Mouse (Mus musculus) kidney, embryonic 14.5 days (tissue): ENCODE measurements around the gene Kcna6. TPM values are rescaled to one million over a fixed set of nuclear protein-coding genes. Genes with fewer than 3 reads are reported as not detected.

Source experiments
- ATAC-seq: fragments of 200-750 bp; cut with Nextera tagmentation; 2 replicates; pipeline ENCODE4 v1.8.0; 2017; ENCODE audit warnings: moderate number of reproducible peaks, mild to moderate bottlenecking, moderate TSS enrichment, moderate library complexity; ENCODE audit not compliant: low FRiP score, low TSS enrichment
- H3K27ac ChIP-seq: fragments of 300-500 bp; sonication (generic); 2 replicates; pipeline ENCODE4 v1.5.1; 2014; ENCODE audit warnings: low read depth, mild to moderate bottlenecking, low read length, moderate library complexity, mixed read lengths
- H3K27me3 ChIP-seq: fragments of 300-500 bp; sonication (generic); 2 replicates; pipeline ENCODE4 v1.6.1; 2014; ENCODE audit warnings: mild to moderate bottlenecking, low read length; ENCODE audit not compliant: control insufficient read depth, insufficient read depth
- H3K36me3 ChIP-seq: fragments of 300-500 bp; sonication (generic); 2 replicates; pipeline ENCODE4 v1.6.1; 2014; ENCODE audit warnings: low read length, mixed read lengths; ENCODE audit not compliant: control insufficient read depth, insufficient read depth
- H3K4me1 ChIP-seq: fragments of 300-500 bp; sonication (generic); 2 replicates; pipeline ENCODE4 v1.6.1; 2014; ENCODE audit warnings: low read length, mixed read lengths; ENCODE audit not compliant: control insufficient read depth, insufficient read depth
- H3K4me2 ChIP-seq: fragments of 300-500 bp; sonication (generic); replicated peaks from 2 replicates; pipeline ENCODE4 v1.6.1; 2014; ENCODE audit warnings: low read depth, mild to moderate bottlenecking, low read length
- H3K4me3 ChIP-seq: fragments of 300-500 bp; sonication (generic); 2 replicates; pipeline ENCODE4 v1.5.1; 2014; ENCODE audit warnings: mild to moderate bottlenecking, low read length
- H3K9ac ChIP-seq: fragments of 300-500 bp; sonication (generic); 2 replicates; pipeline ENCODE4 v1.6.1; 2014; ENCODE audit warnings: low read depth, mild to moderate bottlenecking, low read length, moderate library complexity
- H3K9me3 ChIP-seq: fragments of 300-500 bp; sonication (generic); 2 replicates; pipeline ENCODE4 v1.6.1; 2016; ENCODE audit warnings: low read length; ENCODE audit not compliant: control insufficient read depth
- WGBS: fragments of 180-500 bp; shearing (Covaris S2); extraction: QIAGEN DNeasy Blood & Tissue Kit; methylation state at CpG from one replicate; pipeline ENCODE4 v1.1.7; 2014; 5-methylcytosine and 5-hydroxymethylcytosine counted together
- polyA plus RNA-seq: library from polyadenylated mRNA; unstranded; fragments of >200 nt; fragmentation: Nextera tagmentation; extraction: Ambion mirVana; gene quantifications from 2 replicates; pipeline ENCODE4 v1.2.1, GENCODE M21; 2014

Kcna6 gene
- polyA plus RNA-seq, 1 experiment from 2014 or later = 2.5 TPM

GRCm38 (mm10) chr6:126768957-126769665 is 28.6 kb upstream of the Kcna6 start:
- H3K27me3 ChIP-seq = no peaks in the 10 kb centered on the region
- no peak overlapping the region for H3K27ac ChIP-seq
- no peaks in the 10 kb centered on the region for H3K4me1 ChIP-seq
- H3K9ac ChIP-seq = no peak overlapping the region
- H3K4me2 ChIP-seq = no peak overlapping the region
- no peak overlapping the region for H3K4me3 ChIP-seq
- ATAC-seq = no peak
- H3K36me3 ChIP-seq = no peaks in the 10 kb centered on the region
- H3K9me3 ChIP-seq = no peaks in the 10 kb centered on the region
- WGBS = 66% methylated on average over 11 of the region's 11 CpGs

GRCm38 (mm10) chr6:126767610-126768532 is 27.4 kb upstream of the Kcna6 start:
- 22% methylated on average over 7 of the region's 7 CpGs for WGBS
- Histone ChIP-seq H3K9me3 (no peaks in the 10 kb centered on the region), H3K4me3 (no peak overlapping the region), H3K9ac (no peak overlapping the region), H3K27me3 (no peaks in the 10 kb centered on the region), H3K4me2 (no peak overlapping the region), H3K36me3 (no peaks in the 10 kb centered on the region), H3K27ac (no peak overlapping the region), H3K4me1 (no peaks in the 10 kb centered on the region)
- ATAC-seq = no peak

- no peaks in the 10 kb centered on the region for H3K27me3 ChIP-seq
- H3K4me2 ChIP-seq = no peak overlapping the region
- H3K36me3 ChIP-seq = no peaks in the 10 kb centered on the region
- no peaks in the 10 kb centered on the region for H3K4me1 ChIP-seq
- WGBS = 71% methylated on average over 5 of the region's 5 CpGs
- H3K9me3 ChIP-seq = no peaks in the 10 kb centered on the region
- H3K4me3 ChIP-seq = no peak overlapping the region
- ATAC-seq = 0 out of 2 replicates have a peak, but pooled peaks have one; percentile 28
- no peak overlapping the region for H3K27ac ChIP-seq
- H3K9ac ChIP-seq = no peak overlapping the region
These were observed 26.1 kb upstream of the Kcna6 start for GRCm38 (mm10) chr6:126766552-126766951.

- WGBS = 83% methylated on average over 11 of the region's 11 CpGs
- no peak for ATAC-seq
- H3K9me3 ChIP-seq = no peaks in the 10 kb centered on the region
These were observed 24.2 kb upstream of the Kcna6 start for GRCm38 (mm10) chr6:126764563-126765091.

GRCm38 (mm10) chr6:126761362-126761761 is 20.9 kb upstream of the Kcna6 start:
- H3K4me3 ChIP-seq = no peak overlapping the region
- no peaks in the 10 kb centered on the region for H3K36me3 ChIP-seq
- no peak for ATAC-seq
- no peak overlapping the region for H3K27ac ChIP-seq
- H3K9ac ChIP-seq = no peak overlapping the region
- WGBS = 89% methylated on average over 4 of the region's 4 CpGs
- no peaks in the 10 kb centered on the region for H3K27me3 ChIP-seq
- no peaks in the 10 kb centered on the region for H3K9me3 ChIP-seq
- no peaks in the 10 kb centered on the region for H3K4me1 ChIP-seq
- H3K4me2 ChIP-seq = no peak overlapping the region

More at GRCm38 (mm10) chr6:126764563-126765091, 24.2 kb upstream of the Kcna6 start:
- H3K4me2 ChIP-seq = no peak overlapping the region
- no peak overlapping the region for H3K27ac ChIP-seq
- H3K36me3 ChIP-seq = no peaks in the 10 kb centered on the region
- H3K4me1 ChIP-seq = no peaks in the 10 kb centered on the region
- H3K9ac ChIP-seq = no peak overlapping the region
- H3K27me3 ChIP-seq = no peaks in the 10 kb centered on the region
- no peak overlapping the region for H3K4me3 ChIP-seq

GRCm38 (mm10) chr6:126755729-126756411 is 15.4 kb upstream of the Kcna6 start:
- no peaks in the 10 kb centered on the region for H3K9me3 ChIP-seq
- H3K27me3 ChIP-seq = no peaks in the 10 kb centered on the region
- no peaks in the 10 kb centered on the region for H3K36me3 ChIP-seq
- 15% methylated on average over 8 of the region's 8 CpGs for WGBS
- H3K4me2 ChIP-seq = no peak overlapping the region; the same call in 1 of the 2 replicates
- H3K4me3 ChIP-seq = no peak overlapping the region
- ATAC-seq = peak; percentile 90
- H3K27ac ChIP-seq = no peak overlapping the region
- peaks cover 5% of the 10 kb centered on the region; the same call in 1 of the 2 replicates for H3K4me1 ChIP-seq
- no peak overlapping the region for H3K9ac ChIP-seq

- Histone ChIP-seq H3K27ac (no peak overlapping the region; the same call in 1 of the 2 replicates), H3K4me1 (peaks cover 5% of the 10 kb centered on the region; the same call in 1 of the 2 replicates), H3K9me3 (no peaks in the 10 kb centered on the region), H3K9ac (peak overlapping the region; percentile 40; the same call in 1 of the 2 replicates), H3K4me3 (no peak overlapping the region), H3K36me3 (no peaks in the 10 kb centered on the region), H3K27me3 (no peaks in the 10 kb centered on the region), H3K4me2 (peak overlapping the region; percentile 19; the same call in 1 of the 2 replicates)
- ATAC-seq = peak; percentile 63
- 17% methylated on average over 12 of the region's 12 CpGs for WGBS
These were observed 12.0 kb upstream of the Kcna6 start for GRCm38 (mm10) chr6:126752520-126752919.

GRCm38 (mm10) chr6:126745888-126746287 is 5.4 kb upstream of the Kcna6 start:
- ATAC-seq = no peak
- WGBS = 26% methylated on average over 1 of the region's 1 CpGs
- Histone ChIP-seq H3K9me3 (no peaks in the 10 kb centered on the region), H3K4me3 (no peak overlapping the region), H3K27me3 (no peaks in the 10 kb centered on the region), H3K4me1 (no peaks in the 10 kb centered on the region), H3K4me2 (no peak overlapping the region), H3K36me3 (no peaks in the 10 kb centered on the region), H3K27ac (no peak overlapping the region), H3K9ac (no peak overlapping the region)
